Mouse (Mus musculus) urinary bladder, postnatal 4 days (tissue): ENCODE data around the gene Cd163.
"Not testable (repeated sequence)": the region's sequence is repeated elsewhere in the genome, so short reads cannot be mapped to it uniquely, and the experiment has no call there.

ENCODE experiments used
- DNase-seq, 2 experiments: peaks; one replicate each; pipeline ENCODE4 v3.0.0; 2021 to 2022; ENCODE audit warnings: low spot score in 2 of 2

Gene Cd163

GRCm38 (mm10) chr6:124304356-124304755 lies at the start of gene Cd163:
TSS of gene Cd163 (plus strand) at chr6:124304656.
- no peak for DNase-seq

GRCm38 (mm10) chr6:124255721-124256470 lies 48.6 kb upstream of the Cd163 start:
- no peak for DNase-seq

GRCm38 (mm10) chr6:124260198-124260931 lies 44.1 kb upstream of the Cd163 start:
- DNase-seq: no peak

GRCm38 (mm10) chr6:124262696-124263095 lies 41.8 kb upstream of the Cd163 start:
- no peak for DNase-seq

- no peak for DNase-seq
These were observed 31.1 kb upstream of the Cd163 start for GRCm38 (mm10) chr6:124273231-124273880.

GRCm38 (mm10) chr6:124277641-124278040 lies 26.8 kb upstream of the Cd163 start:
- no peak for DNase-seq

GRCm38 (mm10) chr6:124278291-124278690 lies 26.2 kb upstream of the Cd163 start:
- DNase-seq: no peak

- DNase-seq: no peak
These were observed 21.7 kb upstream of the Cd163 start for GRCm38 (mm10) chr6:124282731-124283130.

GRCm38 (mm10) chr6:124297378-124297777 lies 7.1 kb upstream of the Cd163 start:
- not testable (repeated sequence) for DNase-seq

GRCm38 (mm10) chr6:124301447-124302192 lies 2.8 kb upstream of the Cd163 start:
- DNase-seq: no peak

GRCm38 (mm10) chr6:124308935-124309334 lies 4.5 kb downstream of the Cd163 start:
- DNase-seq: no peak

GRCm38 (mm10) chr6:124312292-124312691 lies 7.8 kb downstream of the Cd163 start:
- no peak for DNase-seq

GRCm38 (mm10) chr6:124320371-124320770 lies 15.9 kb downstream of the Cd163 start:
- no peak for DNase-seq

GRCm38 (mm10) chr6:124321481-124322475 lies 17.3 kb downstream of the Cd163 start:
- no peak for DNase-seq

- no peak for DNase-seq
These were observed 24.0 kb downstream of the Cd163 start for GRCm38 (mm10) chr6:124328394-124328991.

GRCm38 (mm10) chr6:124329622-124330021 lies 25.2 kb downstream of the Cd163 start:
- DNase-seq: no peak

GRCm38 (mm10) chr6:124345096-124345495 lies 40.6 kb downstream of the Cd163 start:
- no peak for DNase-seq

GRCm38 (mm10) chr6:124346613-124347012 lies 42.2 kb downstream of the Cd163 start:
- no peak for DNase-seq

GRCm38 (mm10) chr6:124353246-124353645 lies 48.8 kb downstream of the Cd163 start:
- no peak for DNase-seq

- no peak for DNase-seq
These were observed 54.5 kb downstream of the Cd163 start for GRCm38 (mm10) chr6:124358953-124359352.
